Mouse (Mus musculus) small intestine, adult 2 months (tissue): ENCODE results near the gene Bdp1. TPM values are rescaled to one million over a fixed set of nuclear protein-coding genes. Genes with fewer than 3 reads are reported as not detected.

Experiments used
- H3K27ac ChIP-seq: fragments of 200-500 bp; 2 replicates; pipeline ENCODE4 v1.5.1; 2012; ENCODE audit warnings: low read depth, low read length, control low read depth, inconsistent platforms; ENCODE audit not compliant: insufficient read depth
- H3K27me3 ChIP-seq: fragments of 200-500 bp; 2 replicates; pipeline ENCODE4 v1.6.1; 2012; ENCODE audit warnings: mild to moderate bottlenecking, moderate library complexity, low read length, inconsistent platforms; ENCODE audit not compliant: control insufficient read depth, insufficient read depth
- H3K36me3 ChIP-seq: fragments of 200-500 bp; 2 replicates; pipeline ENCODE4 v1.6.1; 2012; ENCODE audit warnings: mild to moderate bottlenecking, low read length, control low read depth, inconsistent platforms; ENCODE audit not compliant: control insufficient read depth, insufficient read depth
- H3K4me1 ChIP-seq: fragments of 200-500 bp; 2 replicates; pipeline ENCODE4 v1.6.1; 2012; ENCODE audit warnings: low read length, inconsistent platforms, mixed read lengths; ENCODE audit not compliant: control insufficient read depth, insufficient read depth, insufficient read length
- H3K4me3 ChIP-seq: fragments of 200-500 bp; 2 replicates; pipeline ENCODE4 v1.5.1; 2012; ENCODE audit warnings: low read depth, mild to moderate bottlenecking, control low read depth, inconsistent platforms, low read length, moderate library complexity
- CTCF ChIP-seq: fragments of 200-500 bp; IDR thresholded peaks from 2 replicates; pipeline ENCODE4 v1.5.1; 2012; ENCODE audit warnings: low read depth, mild to moderate bottlenecking, control low read depth, inconsistent platforms, low read length, moderate library complexity, mixed read lengths; ENCODE audit not compliant: insufficient replicate concordance, insufficient read length; ENCODE audit errors: extremely low read depth
- POLR2A ChIP-seq: fragments of 200-500 bp; IDR thresholded peaks from 2 replicates; pipeline ENCODE4 v1.6.1; 2012; ENCODE audit warnings: low read depth, mild to moderate bottlenecking, control low read depth, inconsistent platforms, low read length, moderate library complexity
- WGBS: fragments of 180-500 bp; shearing (Covaris S2); methylation state at CpG from one replicate; pipeline ENCODE4 v1.1.7; 2018; 5-methylcytosine and 5-hydroxymethylcytosine counted together
- polyA plus RNA-seq: library from polyadenylated mRNA; depleted of rRNA; stranded (reverse); fragments of >200 nt; gene quantifications from 2 replicates; pipeline ENCODE4 v1.2.3, GENCODE M21; 2012; rRNA removed

The Bdp1 gene
- polyA plus RNA-seq, 1 experiment: 1.0 TPM

DNA sequence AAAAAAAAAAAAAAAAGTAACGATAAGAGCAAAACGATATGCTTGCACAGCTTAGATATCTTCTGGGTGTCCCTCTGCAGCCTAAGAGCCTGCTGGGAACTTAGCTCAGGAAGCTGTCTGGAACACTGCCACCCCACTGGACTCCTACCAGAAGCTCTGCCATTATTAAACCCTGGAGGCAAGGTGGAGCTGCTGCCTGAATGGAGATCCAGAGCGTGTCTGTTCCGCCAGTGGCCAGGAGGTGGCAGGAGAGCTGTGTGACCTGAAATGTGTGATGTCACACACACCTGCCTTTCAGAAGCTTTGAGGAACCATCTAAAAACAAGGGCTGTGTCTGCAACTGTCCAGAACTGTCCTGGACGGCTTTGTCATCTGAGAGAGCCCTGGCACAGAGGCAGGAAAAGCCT is 102.1 kb downstream of the Bdp1 start:
- Histone ChIP-seq H3K4me1 (no peaks in the 10 kb centered on the region), H3K4me3 (no peak overlapping the region), H3K36me3 (no peaks in the 10 kb centered on the region; the same call in 1 of the 2 replicates), H3K27ac (no peak overlapping the region), H3K27me3 (no peaks in the 10 kb centered on the region)
- TF ChIP-seq CTCF (peak; percentile 79; the same call in 1 of the 2 replicates), POLR2A (no peak)
- WGBS: 21% methylated on average over 5 of the region's 5 CpGs

DNA sequence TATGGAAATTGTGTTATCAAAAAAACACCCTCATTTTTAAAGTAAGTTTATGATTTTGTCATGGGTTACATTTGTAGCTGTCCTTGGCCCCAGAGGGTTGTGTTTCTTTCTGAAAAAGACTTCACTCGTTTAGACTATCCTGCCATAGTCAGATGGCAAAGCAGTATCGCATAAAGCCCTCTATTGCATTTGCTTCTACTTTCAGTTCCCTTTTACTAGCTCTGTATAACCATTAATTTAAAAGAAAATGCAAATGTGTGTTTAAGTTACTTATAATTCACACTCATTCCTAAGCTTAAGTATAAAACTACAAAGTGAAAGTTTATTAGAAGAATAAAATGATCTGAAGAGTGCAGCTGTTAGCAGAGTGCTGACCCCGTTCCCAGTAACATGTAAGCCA is 104.8 kb downstream of the Bdp1 start:
- no peak overlapping the region for H3K4me3 ChIP-seq
- H3K36me3 ChIP-seq: no peaks in the 10 kb centered on the region; the same call in 1 of the 2 replicates
- no peaks in the 10 kb centered on the region for H3K4me1 ChIP-seq
- H3K27me3 ChIP-seq: no peaks in the 10 kb centered on the region
- TF ChIP-seq POLR2A (no peak), CTCF (no peak)
- 66% methylated on average over 3 of the region's 3 CpGs for WGBS
- no peak overlapping the region for H3K27ac ChIP-seq

DNA sequence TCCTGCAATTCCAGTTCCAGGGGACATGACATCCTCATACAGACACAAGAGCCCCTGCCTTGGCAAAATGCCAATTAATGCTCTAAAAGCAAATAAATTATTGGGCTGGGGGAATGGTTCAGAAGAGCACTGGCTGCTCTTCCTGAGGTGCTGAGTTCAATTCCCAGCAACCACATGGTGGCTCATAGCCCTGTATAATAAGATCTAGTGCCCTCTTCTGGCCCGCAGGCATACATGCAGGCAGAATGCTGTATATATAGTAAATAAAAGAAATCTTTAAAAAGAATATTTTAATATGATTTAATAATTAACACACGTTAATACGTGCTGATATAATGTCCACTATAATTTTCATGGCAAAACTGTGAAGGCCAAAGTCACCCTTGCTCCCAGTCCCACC is 105.8 kb downstream of the Bdp1 start:
- Histone ChIP-seq H3K36me3 (peaks cover 3% of the 10 kb centered on the region), H3K27me3 (no peaks in the 10 kb centered on the region), H3K4me1 (no peaks in the 10 kb centered on the region), H3K4me3 (no peak overlapping the region), H3K27ac (no peak overlapping the region)
- TF ChIP-seq CTCF (peak; percentile 10; the same call in 1 of the 2 replicates), POLR2A (no peak)
- WGBS: 94% methylated on average over 3 of the region's 3 CpGs

DNA sequence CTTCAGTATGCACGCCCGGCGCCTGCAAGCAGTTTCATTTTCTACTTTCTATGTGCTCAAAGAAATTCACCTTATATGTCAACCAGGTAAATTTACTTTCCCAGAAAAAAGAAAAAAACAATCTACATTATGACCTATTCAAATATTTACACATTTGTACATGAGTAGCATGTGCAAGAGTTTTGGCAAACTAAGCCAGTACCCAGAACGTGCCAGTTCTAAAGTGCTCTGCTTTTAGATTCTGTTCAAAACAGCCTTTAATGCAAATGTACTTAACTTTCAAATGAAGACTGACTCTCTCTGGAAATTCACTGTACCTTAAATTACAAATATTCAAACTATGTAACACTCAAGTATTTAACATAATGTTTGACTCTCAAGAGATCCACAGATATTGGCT is 114.3 kb downstream of the Bdp1 start:
- H3K27me3 ChIP-seq: no peaks in the 10 kb centered on the region
- H3K4me1 ChIP-seq: no peaks in the 10 kb centered on the region
- H3K4me3 ChIP-seq: no peak overlapping the region
- no peak overlapping the region for H3K27ac ChIP-seq
- 88% methylated on average over 4 of the region's 4 CpGs for WGBS
- TF ChIP-seq CTCF (no peak), POLR2A (no peak)
- H3K36me3 ChIP-seq: peaks cover 8% of the 10 kb centered on the region

DNA sequence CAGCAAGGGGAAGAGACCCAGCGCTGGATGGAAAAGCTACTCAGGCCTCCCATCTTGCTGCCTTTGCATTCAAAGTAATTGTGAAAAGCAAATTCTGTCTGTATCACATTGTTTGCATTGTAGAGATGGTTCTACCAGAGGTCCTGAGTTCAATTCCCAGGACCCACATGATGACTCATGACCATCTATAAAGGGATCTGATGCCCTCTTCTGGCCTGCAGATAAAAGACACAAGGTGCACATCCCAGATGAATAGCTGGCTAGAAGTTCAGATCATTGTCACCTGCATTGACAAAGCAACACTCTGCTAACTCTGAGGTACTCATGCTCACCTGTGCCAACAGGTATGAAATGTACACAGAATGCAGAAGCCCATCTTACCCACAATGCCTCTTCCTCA is 120.5 kb downstream of the Bdp1 start:
- no peak overlapping the region for H3K27ac ChIP-seq
- no peaks in the 10 kb centered on the region for H3K4me1 ChIP-seq
- TF ChIP-seq CTCF: no peak
- TF ChIP-seq POLR2A: no peak
- no peaks in the 10 kb centered on the region for H3K27me3 ChIP-seq
- no peak overlapping the region for H3K4me3 ChIP-seq
- peaks cover 2% of the 10 kb centered on the region for H3K36me3 ChIP-seq
- WGBS: 97% methylated on average over 1 of the region's 1 CpGs

DNA sequence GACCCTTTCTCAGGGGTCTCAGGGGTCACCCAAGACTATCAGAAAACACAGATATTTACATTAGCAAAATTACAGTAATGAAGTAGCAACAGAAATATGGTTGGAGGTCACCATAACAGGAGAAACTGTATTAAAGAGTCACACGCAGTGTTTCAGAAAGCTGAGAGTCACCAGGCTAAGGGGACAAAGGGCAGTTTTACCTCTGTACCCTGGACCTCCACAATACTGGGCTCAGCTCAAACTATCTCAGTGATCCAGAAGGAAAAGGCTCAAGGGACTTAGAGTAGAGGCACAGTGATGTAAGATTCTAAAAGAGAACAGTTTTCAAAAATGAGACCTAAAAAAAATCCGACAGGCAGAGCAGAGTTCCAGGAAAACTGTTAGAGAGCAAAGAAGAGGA is 124.5 kb downstream of the Bdp1 start:
- WGBS: 50% methylated on average over 2 of the region's 2 CpGs
- no peak overlapping the region for H3K4me3 ChIP-seq
- no peaks in the 10 kb centered on the region for H3K27me3 ChIP-seq
- H3K36me3 ChIP-seq: peaks cover 3% of the 10 kb centered on the region
- no peaks in the 10 kb centered on the region for H3K4me1 ChIP-seq
- TF ChIP-seq CTCF (no peak), POLR2A (no peak)
- no peak overlapping the region for H3K27ac ChIP-seq

DNA sequence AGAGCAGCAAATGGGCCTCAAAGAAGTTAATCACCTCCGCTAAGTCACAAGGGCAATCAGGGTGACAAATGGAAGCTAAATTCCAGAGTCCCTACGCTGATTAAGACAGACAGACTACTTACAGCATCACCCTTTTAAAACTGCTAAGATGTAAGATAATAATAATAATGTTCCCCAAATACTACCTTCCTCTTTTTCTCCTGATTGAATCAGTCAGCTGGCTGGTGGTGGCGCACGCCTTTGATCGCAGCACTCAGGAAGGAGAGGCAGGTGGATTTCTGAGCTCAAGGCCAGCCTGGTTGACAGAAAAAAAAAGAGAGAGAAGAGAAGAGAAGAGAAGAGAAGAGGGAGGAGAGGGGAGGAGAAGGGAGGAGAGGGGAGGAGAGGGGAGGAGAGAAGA is 133.8 kb downstream of the Bdp1 start:
- TF ChIP-seq CTCF (no peak), POLR2A (no peak)
- no peaks in the 10 kb centered on the region for H3K27me3 ChIP-seq
- no peaks in the 10 kb centered on the region for H3K4me1 ChIP-seq
- no peak overlapping the region for H3K4me3 ChIP-seq
- no peak overlapping the region for H3K27ac ChIP-seq
- WGBS: 93% methylated on average over 5 of the region's 5 CpGs
- H3K36me3 ChIP-seq: peaks cover 7% of the 10 kb centered on the region

Other genes starting within 250 kb of the Bdp1 start
- gene Cartpt, start 203.0 kb downstream of the Bdp1 start, polyA plus RNA-seq: 2.6 and 3.5 TPM in 2 replicates
- gene Mccc2, start 88.4 kb downstream of the Bdp1 start, polyA plus RNA-seq: 6.8 and 7.5 TPM in 2 replicates
- 1.1 and 3.9 TPM in 2 replicates for gene Serf1, start 3.9 kb upstream of the Bdp1 start, polyA plus RNA-seq
- gene Smn1, start 20.8 kb upstream of the Bdp1 start, polyA plus RNA-seq: 3.1 and 8.2 TPM in 2 replicates
- 3.9 and 12.0 TPM in 2 replicates for gene Naip2, start 98.0 kb upstream of the Bdp1 start, polyA plus RNA-seq
- gene Naip5, start 142.3 kb upstream of the Bdp1 start, polyA plus RNA-seq: 4.8 and 38.1 TPM in 2 replicates
- gene Naip6, start 213.6 kb upstream of the Bdp1 start, polyA plus RNA-seq: 7.1 and 61.1 TPM in 2 replicates